Mouse (Mus musculus) liver, postnatal 0 days (tissue): ENCODE measurements at regions not wholly inside any gene's neighbourhood (a gene's known extent, or its start where the extent isn't known, plus 50 kb on each side); places are given as distances from the start of the nearest gene placed in this dataset.

ENCODE experiments used
- CTCF ChIP-seq: sonication (generic); IDR thresholded peaks from 2 replicates; pipeline ENCODE4 v1.5.1; 2016; ENCODE audit warnings: antibody characterized with exemption, low read depth
- EP300 ChIP-seq: IDR thresholded peaks from 2 replicates; pipeline ENCODE4 v1.6.1; 2016; ENCODE audit warnings: antibody characterized with exemption, low read depth, mild to moderate bottlenecking

- TF ChIP-seq CTCF, result no peak
- no peak for TF ChIP-seq EP300
Measured at GRCm38 (mm10) chr1:142006316-142006715, 1634.1 kb upstream of the B3galt2 start.
